Mouse (Mus musculus): ENCODE data around the gene Ccdc114.
"Not testable (repeated sequence)": the region's sequence is repeated elsewhere in the genome, so short reads cannot be mapped to it uniquely, and the experiment has no call there.

Gene Ccdc114

DNA sequence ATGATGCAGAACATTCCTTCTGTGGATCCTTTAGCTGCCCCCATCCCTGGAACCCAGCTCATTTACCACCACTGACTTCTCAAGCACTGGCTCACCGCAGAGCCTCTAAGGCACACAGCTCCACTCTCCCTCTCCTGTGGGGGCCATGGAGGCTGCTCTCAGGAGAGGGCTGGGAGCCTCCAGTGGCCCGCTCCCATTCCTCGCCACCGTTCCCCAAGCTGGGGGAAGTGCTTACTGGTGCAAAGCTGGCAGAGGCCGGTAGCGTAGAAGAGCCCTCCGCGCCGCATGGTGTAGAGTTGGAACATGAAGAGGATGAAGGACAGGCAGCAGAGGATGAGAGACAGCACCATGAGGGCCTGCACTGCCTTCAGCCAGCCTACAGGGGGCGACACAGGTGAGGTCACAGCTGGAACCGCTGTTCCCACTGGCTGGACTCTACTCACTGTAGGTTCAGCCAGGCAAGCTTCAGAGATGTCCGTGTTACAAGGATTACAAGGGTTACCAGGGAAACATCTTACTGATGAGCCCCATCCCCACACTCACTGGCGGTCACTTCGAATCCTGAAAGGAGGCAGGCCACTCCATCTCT lies 4.7 kb upstream of the Ccdc114 start:
- DNase-seq (ENCODE audit: low read depth, low spot score): no peak

DNA sequence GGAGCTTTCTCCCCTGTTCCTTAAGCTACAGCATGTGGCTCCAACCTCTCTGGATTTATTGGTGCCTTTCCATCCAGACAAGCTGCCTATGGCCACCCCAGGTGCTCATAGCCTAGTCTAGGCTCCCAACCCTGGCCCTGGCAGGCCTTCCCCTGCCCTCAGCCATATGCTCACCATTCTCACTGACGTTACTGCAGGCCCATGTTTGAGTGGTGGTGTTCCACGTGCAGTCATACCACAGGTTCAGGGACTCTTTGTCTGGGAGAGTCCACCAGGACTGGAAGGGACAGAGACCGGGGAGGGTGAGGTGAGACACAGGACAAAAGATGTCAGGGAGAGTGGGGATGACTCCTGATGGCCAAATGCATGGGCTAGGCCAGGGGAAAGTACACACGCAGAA lies 4.1 kb upstream of the Ccdc114 start:
- DNase-seq (ENCODE audit: low read depth, low spot score): no peak

DNA sequence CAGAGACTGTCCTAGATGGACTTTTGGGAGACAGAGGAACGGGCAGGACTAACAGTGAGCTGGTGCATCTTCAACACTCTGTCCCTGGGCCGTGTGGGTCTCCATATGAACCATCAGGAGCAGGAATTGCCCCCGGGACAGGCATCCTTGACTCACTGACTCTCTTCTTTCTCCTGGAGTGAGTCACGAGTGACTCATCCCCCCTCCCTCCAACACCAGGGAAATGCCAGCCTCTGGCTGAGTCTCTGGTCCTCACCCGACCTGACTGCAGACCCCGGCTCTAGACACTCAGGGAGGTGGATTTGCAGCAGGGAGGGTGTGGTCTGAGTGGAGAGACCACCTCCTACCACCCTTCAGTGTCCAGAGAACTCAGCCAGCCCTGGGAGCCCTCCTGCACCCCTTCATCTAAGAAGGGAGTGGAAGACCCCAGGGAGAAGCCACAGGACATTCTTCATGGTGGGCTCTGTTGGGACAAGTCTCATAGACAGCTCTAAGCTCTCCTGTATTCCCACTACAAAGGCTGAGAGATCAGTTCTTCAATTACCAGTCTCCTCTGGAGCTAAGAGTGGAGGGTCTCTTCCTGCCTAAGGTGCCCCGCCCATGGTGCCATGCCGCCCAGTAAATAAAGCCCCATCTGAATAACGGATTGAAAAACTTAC lies 3.2 kb upstream of the Ccdc114 start:
- no peak for DNase-seq (ENCODE audit: low read depth, low spot score)

DNA sequence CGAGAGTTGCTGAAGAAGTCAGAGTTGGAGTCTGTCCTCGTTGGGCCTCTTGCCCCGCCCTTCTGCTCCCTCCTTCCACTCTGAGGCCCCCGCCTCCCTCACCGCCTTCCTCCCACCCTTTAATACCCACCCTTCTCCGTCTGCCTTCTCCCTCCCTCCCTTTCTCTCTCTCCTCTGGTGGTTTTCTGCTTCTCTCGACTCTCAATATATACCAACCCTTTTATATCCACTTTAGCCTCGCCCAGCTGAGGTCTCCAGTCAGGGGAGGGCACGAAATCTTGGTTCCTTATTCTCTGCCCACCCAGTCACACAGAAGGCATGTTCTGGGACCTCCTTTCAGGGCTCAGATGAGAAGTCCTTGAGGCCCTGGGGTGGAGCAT lies 2.6 kb upstream of the Ccdc114 start, which contains the start of gene Emp3:
Emp3 (minus strand) TSS at position 163 of the 380 bp plus-strand sequence.
- no peak for DNase-seq (ENCODE audit: low read depth, low spot score)

DNA sequence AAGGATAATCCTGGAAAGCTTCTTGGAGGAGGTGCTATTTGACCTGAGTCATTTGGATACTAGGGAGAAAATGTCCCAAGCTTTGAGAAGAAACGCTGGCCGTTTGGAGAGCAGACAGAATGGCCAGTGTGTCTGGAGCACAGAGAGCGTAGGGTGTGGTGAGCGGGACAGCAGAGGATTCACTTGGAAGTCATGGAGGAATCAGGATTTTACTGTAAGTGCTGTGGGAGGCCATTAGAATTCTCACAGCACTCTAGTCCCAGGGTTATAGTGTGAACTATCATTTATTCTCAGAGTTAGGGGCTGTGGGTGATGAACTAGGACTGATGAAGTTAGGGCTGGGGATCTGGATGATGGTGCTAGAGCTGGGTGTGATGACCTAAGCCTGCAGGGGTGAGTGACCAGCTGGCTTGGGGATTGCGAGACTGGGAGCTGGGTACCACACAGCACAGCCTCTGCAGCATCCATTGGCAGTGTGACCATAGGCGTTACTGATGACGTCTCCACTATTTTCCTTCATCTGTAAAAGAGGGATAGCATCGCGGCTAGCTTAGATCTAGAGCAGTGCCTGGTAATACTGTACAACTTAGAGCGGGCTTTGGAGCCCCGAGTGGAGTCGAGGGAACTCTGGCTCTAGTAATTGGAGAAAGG lies 1.8 kb upstream of the Ccdc114 start:
- DNase-seq (ENCODE audit: low read depth, low spot score): no peak

DNA sequence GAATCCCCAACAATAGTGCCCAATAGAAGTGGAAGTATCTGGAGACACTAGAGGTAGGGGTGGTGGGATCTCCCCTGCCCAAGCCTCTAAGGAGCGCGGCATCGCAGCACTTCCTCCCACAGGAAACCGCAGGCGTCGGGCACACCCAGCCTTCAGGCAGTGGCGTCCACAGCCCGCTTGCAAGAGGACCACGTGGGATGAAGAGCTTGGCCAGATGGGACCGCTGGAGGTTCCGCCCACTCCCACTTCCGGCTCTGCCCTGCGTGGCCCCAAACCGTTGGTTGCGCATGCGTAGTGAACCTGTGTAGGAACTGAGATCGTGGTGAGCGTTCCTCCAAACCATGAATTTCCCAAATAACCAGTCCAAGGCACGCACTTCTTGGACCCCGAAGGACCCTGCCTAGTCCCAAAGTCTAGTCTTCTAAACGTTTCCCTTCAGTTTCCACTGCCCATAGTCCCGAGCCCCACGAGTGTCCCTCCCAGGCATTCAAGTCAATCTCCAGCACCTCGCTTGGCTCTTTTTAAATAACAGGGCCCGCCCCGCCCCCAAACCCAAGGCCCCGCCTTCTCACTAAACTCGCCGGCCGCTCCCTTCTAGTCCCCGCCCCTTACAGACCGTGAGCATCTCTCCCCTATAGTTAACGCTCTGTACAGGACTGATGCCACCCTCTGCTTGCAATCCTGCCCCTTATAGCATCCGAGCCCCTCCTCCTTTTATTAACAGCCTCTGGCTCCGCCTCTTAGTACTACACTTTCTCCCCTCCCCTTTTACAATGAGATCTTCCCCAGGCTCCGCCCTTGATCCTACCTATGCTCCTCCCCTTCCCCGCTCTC lies 727 bp upstream of the Ccdc114 start:
- peak; percentile 88 for DNase-seq (ENCODE audit: low read depth, low spot score)

DNA sequence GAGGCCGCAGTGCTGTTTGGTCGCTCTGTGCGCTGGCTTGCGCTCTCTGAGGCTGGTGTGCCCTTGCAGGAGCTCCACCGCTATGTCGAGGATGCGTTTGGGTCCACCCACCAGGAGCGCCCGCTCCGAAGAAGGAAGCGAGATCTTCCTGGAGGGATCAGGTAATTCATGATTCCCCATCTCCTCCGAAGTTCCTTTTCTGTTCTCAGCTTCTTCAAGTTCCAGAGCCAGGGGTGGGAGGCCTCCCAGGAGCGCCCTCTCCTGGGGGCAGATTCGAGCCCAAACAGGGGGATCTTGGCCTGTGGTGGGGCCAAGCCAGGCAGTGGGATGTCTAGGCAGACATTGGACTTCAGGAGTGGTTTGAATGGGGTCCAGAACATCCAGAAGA lies 551 bp downstream of the Ccdc114 start:
- DNase-seq (ENCODE audit: low read depth, low spot score): no peak

DNA sequence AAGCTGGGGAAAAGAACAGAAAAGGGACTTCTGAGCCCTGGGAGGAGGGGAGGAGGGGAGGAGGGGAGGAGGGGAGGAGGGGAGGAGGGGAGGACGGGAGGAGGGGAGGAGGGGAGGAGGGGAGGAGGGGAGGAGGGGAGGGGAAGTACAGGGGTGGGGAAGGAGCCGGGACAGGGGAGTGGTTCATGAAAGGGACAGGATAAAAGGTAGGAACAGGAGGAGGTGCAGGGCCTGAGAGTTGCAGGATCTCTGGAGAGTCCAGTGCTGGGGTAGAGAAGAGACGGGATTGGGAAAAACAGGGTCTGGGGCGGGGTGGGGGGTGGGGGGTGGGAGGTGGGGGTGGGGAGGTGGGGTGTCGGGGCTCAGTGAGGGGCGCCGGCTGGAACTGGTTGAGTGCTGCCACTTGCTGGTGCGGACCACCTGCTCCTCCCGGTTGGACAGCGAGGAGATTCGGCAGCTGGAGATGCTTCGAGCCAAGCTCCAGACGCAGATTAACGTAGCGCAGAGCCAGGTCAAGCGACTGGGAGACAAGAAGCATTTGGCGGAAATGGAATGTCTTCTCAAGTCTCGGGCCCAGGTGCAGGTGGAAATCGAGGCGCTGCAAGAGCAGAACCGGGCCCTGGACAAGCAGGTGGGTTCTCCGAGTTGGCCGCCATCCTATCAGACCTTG lies 4.9 kb downstream of the Ccdc114 start:
- DNase-seq (ENCODE audit: low read depth, low spot score): no peak

DNA sequence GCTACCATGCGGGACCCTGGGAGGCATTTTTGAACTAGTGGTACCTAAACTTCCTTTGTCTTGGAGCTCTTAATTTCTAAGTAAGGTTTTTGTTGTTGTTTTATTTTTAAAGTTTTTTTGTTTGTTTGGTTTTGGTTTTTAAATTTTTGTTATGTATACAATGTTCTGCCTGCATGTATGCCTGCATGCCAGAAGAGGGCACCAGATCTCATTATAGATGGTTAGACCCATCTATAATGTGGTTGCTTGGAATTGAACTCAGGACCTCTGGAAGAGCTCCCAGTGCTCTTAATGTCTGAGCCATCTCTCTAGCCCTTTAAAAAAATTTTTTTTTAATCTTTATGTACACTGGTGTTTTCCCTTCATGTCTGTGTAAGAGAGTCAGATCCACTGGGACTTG lies 5.8 kb downstream of the Ccdc114 start:
- no peak for DNase-seq (ENCODE audit: low read depth, low spot score)

DNA sequence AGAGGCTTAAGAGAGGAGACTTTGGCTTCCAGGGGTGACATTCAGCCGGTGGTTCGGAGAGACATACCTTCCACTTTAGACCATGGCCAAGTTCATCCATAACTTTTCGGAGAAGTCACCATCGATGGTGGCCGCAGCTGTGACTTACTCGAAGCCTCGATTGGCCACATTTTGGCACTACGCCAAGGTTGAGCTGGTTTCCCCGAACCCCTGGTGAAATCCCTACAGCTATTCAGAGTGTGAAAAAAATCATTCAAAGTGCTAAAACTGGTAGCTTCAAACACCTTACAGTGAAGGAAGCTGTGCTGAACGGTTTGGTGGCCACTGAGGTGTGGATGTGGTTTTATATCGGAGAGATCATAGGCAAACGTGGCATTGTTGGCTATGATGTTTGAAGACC lies 9.9 kb downstream of the Ccdc114 start:
- DNase-seq (ENCODE audit: low read depth, low spot score): not testable (repeated sequence)

DNA sequence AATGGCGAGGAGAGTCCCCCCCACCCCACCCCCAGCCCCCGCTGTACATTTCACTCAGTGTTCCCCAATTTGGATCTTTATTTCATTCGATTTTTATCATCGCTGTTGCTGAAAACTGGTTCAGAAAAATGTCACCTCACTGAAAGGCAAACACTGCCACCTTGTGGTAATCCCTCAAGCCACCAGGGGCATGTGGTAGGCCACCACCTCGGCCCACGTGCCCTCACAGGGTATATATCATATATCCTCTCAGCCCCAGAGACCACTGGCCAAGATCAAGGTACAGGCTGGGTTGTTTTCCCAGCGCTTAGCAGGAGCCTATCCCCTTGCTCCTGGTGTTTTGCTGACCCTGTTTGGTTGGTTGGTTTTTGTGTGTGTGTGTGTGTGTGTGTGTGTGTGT lies 11.2 kb downstream of the Ccdc114 start:
- no peak for DNase-seq (ENCODE audit: low read depth, low spot score)

DNA sequence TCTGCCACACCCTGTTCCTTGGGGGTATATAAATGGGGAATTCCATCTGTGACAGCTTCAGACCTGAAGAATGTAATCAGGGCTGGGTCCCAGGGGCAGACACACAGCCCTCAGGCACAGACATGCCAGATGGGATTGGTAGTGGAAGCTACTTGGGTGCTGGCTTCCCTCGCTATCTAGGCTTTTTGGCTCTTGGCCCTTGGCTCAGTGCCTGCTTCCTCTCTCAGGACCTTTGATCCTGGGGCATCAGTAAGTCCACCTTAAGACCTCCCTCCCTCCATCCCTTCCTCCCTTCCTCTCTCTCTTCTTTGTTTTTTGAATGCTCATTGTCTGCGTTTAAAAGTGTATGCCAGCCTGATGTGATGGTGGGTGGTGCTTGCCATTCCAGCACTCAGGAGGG lies 16.0 kb downstream of the Ccdc114 start:
- DNase-seq (ENCODE audit: low read depth, low spot score): no peak

DNA sequence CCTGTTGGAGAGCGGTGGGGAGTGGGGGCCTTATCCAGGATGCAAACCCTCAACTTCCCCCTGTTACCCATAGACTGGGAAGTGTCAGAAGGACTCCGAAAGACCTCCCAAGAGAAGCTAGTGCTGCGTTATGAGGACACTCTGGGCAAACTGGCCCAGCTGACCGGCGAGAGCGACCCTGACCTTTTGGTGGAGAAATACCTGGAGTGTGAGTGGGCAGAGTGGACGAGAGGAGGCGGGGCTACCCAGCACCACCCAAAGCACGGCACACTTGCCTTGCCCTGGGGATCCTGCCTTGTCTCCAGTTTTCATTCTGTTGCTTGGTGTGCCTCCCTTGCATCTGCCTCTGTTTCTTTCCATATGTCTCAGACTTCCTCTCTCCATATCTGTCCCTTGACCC lies 18.1 kb downstream of the Ccdc114 start:
- no peak for DNase-seq (ENCODE audit: low read depth, low spot score)

DNA sequence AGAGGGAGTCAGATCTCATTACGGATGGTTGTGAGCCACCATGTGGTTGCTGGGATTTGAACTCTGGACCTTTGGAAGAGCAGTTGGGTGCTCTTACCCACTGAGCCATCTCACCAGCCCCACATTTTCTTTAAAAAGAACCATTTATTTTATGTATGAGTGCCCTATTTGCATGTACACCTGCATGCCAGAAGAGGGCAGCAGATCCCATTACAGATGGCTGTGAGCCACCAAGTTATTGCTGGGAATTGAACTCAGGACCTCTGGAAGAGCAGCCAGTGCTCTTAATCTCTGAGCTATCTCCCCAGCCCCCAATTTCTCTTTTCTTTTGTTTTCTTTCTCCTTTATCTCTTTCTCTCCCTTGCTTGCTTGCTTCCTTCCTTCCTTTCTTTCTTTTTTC lies 19.4 kb downstream of the Ccdc114 start:
- DNase-seq (ENCODE audit: low read depth, low spot score): not testable (repeated sequence)

DNA sequence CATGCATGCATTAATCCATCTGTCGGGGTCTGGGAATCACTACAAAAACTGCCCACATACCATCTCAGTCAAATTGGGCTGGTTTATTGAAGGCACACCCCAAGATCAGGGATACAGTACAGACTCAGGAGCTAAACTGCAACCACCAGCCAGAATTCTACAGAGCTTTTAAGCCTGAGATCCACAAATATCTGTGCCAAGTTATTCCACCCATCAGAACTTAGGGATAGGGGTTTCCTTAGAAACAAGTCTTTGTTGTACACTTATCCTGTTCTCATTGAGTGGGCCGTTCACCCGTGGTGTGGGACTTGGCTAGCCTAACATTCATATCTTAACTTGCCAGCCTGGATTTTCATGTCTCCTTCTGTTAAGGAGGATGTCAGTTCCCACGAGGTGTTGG lies 25.2 kb downstream of the Ccdc114 start:
- no peak for DNase-seq (ENCODE audit: low read depth, low spot score)

DNA sequence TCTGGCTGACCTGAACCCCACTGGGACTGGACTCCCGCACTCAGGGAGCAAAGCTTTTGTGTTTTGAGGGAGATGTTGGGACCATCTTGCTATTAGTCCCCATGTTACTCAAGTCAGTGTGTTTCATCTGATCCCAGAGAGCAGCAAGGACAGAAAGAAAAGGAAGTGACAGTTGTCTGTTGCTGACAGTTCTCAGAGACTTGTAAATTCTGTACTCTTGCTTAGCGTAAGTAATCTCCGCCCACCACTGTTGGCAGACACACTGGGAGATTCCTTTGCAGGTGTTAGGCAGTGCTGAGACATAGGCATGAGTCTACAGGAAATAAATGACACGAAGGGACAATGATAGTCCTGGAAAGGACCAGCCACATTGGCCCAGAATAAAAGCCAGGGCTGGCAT lies 32.7 kb downstream of the Ccdc114 start:
- DNase-seq (ENCODE audit: low read depth, low spot score): no peak

DNA sequence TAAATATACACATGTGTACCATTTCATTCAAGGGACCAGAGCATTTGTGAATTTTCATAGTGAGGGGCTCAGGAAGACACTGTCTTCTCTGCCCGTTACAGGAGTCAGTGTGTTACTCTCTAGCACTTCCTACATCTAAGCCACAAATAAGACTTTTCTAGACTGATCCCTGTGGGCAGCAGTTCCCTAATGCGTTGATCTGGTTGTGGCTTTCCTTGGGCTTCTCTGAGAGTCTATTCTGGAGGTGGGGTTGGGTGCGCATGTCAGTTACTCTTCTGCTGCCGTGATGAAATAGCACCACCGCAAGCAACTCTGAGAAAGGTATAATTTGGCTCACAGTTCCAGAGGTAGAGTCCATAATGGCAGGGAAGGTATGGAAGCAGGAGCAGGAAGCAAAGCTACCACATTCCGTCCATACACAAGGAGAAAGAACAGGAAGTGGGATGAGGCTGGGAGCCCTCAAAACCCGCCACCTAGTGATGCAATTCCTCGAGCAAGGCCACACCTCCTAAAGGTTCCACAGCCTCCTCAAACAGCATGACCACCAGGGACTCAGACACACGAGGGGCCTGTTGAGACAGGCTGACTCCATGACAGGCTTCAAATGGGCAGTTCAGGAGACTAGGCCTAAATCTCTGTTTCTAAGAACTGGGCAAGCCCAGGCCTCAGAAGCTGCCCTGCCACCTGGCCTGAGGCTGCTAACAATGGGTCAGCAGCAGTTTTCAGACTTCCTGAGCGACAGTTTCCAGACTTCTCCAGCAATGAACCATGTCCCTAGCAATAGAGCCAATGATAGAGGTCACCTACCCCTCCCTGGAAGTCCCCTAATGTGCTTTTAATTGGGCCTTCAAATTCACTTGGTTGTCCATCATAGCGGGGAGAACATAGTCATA lies 48.2 kb downstream of the Ccdc114 start:
- DNase-seq (ENCODE audit: low read depth, low spot score): no peak

DNA sequence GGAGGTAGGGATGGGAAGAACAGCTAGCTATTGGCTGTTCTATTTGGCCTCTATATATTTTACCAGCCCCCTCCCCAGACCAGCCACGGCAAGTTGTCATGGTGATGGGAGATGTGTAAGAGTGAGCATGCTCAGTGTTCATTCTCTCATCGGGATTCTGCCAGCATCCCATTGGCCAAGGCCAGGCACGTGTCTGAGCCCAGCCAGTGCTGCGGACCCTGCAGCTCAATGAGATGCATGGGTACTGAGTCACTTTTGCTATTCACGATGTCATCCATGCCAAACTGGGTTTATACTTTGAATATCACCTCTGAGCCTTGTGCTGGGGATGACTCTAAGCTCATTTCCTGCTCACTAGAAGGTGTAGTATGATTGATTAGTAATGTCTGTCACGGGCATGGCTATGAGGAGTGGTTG lies 49.4 kb downstream of the Ccdc114 start:
- peak; percentile 46 for DNase-seq (ENCODE audit: low read depth, low spot score)

DNA sequence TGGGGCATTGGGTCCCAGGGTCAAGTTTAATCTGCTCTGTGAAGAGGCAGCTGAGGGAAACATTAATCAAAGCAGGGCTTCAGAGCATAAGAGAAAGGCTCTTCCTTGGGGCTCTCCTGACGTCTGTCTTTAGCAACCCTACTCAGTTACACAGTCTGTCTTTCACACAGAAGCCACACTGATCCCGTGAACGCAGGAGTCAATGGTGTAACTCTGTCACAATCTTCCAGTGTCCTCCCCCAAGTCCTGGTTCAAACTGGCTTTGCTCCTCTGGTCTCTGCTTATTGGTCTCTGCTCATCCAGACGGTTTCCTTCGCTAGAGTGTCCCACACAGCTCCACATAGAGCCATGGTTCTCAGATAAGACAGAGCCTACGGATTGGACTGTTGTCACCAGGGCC lies 50.2 kb downstream of the Ccdc114 start:
- no peak for DNase-seq (ENCODE audit: low read depth, low spot score)

DNA sequence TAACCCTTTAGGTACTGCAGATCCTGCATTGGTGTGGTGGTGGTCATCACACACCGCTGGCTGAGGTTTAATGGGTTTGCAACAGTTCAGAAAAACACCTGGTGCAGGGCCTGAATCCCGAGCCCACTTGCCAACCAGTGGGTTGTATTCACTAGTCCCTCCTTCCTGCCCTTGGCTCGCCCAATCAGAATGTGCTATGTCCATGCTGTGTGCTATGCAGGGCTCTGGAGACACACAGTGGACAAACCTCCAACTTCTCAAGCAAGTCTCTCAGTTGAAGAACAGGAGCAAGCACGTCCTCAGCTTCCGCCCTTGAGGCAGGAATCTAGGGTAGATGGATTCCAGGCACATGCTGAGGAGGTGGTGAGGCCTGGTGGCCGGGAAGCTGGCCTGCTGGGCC lies 50.6 kb downstream of the Ccdc114 start:
- no peak for DNase-seq (ENCODE audit: low read depth, low spot score)

DNA sequence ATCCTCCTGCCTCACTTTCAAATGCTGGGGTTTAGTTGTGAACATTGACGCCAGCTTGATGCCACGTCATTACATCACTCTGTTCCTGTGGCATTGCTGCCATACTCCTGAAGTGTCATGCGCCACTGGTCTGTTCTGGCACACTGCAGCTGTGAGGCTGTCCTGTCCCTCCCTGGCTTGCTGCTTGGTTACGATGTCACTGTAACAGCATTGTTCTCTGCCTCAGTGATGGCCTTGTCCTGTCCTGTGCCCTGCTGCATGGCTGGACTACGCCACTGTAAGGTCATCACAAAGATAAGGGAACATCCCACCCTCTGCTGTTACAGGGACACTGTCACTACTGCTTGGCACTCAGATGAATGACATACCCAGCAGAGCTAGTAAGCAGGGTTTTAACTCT lies 57.7 kb downstream of the Ccdc114 start:
- no peak for DNase-seq (ENCODE audit: low read depth, low spot score)

All from brain, embryonic 18.5 days (tissue).